Mouse (Mus musculus) forebrain, embryonic 12.5 days (tissue): ENCODE data around the gene Tomm70a. TPM values are rescaled to one million over a fixed set of nuclear protein-coding genes. Genes with fewer than 3 reads are reported as not detected.

Source experiments
- ATAC-seq: fragments of 200-750 bp; cut with Nextera tagmentation; 2 replicates; pipeline ENCODE4 v1.8.0; 2017; ENCODE audit warnings: moderate TSS enrichment; ENCODE audit not compliant: low FRiP score
- H3K27ac ChIP-seq: fragments of 300-500 bp; sonication (generic); 2 replicates; pipeline ENCODE4 v1.5.1; 2016; ENCODE audit warnings: mild to moderate bottlenecking
- H3K27me3 ChIP-seq: fragments of 300-500 bp; sonication (generic); 2 replicates; pipeline ENCODE4 v1.6.1; 2016; ENCODE audit warnings: mild to moderate bottlenecking
- H3K36me3 ChIP-seq: fragments of 300-500 bp; sonication (generic); replicated peaks from 2 replicates; pipeline ENCODE4 v1.6.1; 2016; ENCODE audit warnings: mild to moderate bottlenecking
- H3K4me1 ChIP-seq: fragments of 300-500 bp; sonication (generic); 2 replicates; pipeline ENCODE4 v1.6.1; 2016
- H3K4me2 ChIP-seq: fragments of 300-500 bp; sonication (generic); 2 replicates; pipeline ENCODE4 v1.6.1; 2016; ENCODE audit warnings: mild to moderate bottlenecking, moderate library complexity
- H3K4me3 ChIP-seq: fragments of 300-500 bp; sonication (generic); replicated peaks from 2 replicates; pipeline ENCODE4 v1.5.1; 2016; ENCODE audit warnings: mild to moderate bottlenecking
- H3K9ac ChIP-seq: fragments of 300-500 bp; sonication (generic); 2 replicates; pipeline ENCODE4 v1.6.1; 2016; ENCODE audit warnings: mild to moderate bottlenecking
- H3K9me3 ChIP-seq: fragments of 300-500 bp; sonication (generic); 2 replicates; pipeline ENCODE4 v1.6.1; 2016
- WGBS: fragments of 180-500 bp; shearing (Covaris S2); methylation state at CpG from one replicate; pipeline ENCODE4 v1.1.7; 2016; 5-methylcytosine and 5-hydroxymethylcytosine counted together
- polyA plus RNA-seq: library from polyadenylated mRNA; unstranded; fragments of >200 nt; fragmentation: Nextera tagmentation; extraction: Ambion mirVana; gene quantifications from 2 replicates; pipeline ENCODE4 v1.2.1, GENCODE M21; 2016

The Tomm70a gene
- polyA plus RNA-seq, 1 experiment from 2014 or later: 62.6 TPM

- Histone ChIP-seq H3K4me1 (no peaks in the 10 kb centered on the region), H3K27me3 (no peaks in the 10 kb centered on the region)
These were observed 54.8 kb downstream of the Tomm70a start for GRCm38 (mm10) chr16:57176276-57176675.

GRCm38 (mm10) chr16:57177254-57177653 lies 55.8 kb downstream of the Tomm70a start:
- Histone ChIP-seq H3K36me3 (peaks cover 21% of the 10 kb centered on the region), H3K4me3 (no peak overlapping the region), H3K27ac (no peak overlapping the region), H3K4me1 (no peaks in the 10 kb centered on the region), H3K27me3 (no peaks in the 10 kb centered on the region), H3K9me3 (no peaks in the 10 kb centered on the region), H3K9ac (no peak overlapping the region), H3K4me2 (no peak overlapping the region)
- 59% methylated on average over 2 of the region's 2 CpGs for WGBS
- ATAC-seq: no peak

More at GRCm38 (mm10) chr16:57176276-57176675, 54.8 kb downstream of the Tomm70a start:
- H3K4me2 ChIP-seq: no peak overlapping the region
- no peak overlapping the region for H3K4me3 ChIP-seq
- no peak for ATAC-seq
- no peak overlapping the region for H3K27ac ChIP-seq
- H3K36me3 ChIP-seq: peaks cover 14% of the 10 kb centered on the region
- no peaks in the 10 kb centered on the region for H3K9me3 ChIP-seq
- WGBS: 82% methylated on average over 7 of the region's 7 CpGs
- no peak overlapping the region for H3K9ac ChIP-seq

DNA sequence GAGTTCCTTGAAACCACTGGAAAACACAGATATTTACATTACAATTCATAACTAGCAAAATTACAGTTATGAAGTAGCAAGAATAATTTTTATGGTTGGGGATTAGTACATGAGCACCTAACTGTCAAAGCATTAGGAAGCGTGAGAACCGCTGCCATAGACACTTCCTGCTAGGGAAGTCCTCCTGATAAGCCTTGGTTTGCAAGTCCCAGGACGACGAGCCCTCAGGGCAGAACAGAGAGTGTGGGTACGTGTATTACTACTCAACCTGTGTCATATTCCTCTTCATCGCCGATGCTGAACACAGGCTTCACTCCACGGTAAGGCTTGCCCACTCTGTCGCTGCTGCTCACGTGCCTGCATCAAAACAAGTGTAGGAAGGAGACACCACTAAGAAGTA lies 56.2 kb downstream of the Tomm70a start:
- Histone ChIP-seq H3K4me2 (no peak overlapping the region), H3K9me3 (no peaks in the 10 kb centered on the region), H3K9ac (no peak overlapping the region), H3K4me1 (no peaks in the 10 kb centered on the region), H3K27ac (no peak overlapping the region), H3K27me3 (no peaks in the 10 kb centered on the region), H3K36me3 (peaks cover 21% of the 10 kb centered on the region), H3K4me3 (no peak overlapping the region)
- WGBS: 95% methylated on average over 10 of the region's 10 CpGs
- ATAC-seq: no peak

- no peak overlapping the region for H3K4me2 ChIP-seq
- H3K27me3 ChIP-seq: no peaks in the 10 kb centered on the region
- no peak for ATAC-seq
- H3K9me3 ChIP-seq: no peaks in the 10 kb centered on the region
- H3K4me3 ChIP-seq: no peak overlapping the region
- no peak overlapping the region for H3K9ac ChIP-seq
- H3K27ac ChIP-seq: no peak overlapping the region
- no peaks in the 10 kb centered on the region for H3K4me1 ChIP-seq
- WGBS: 85% methylated on average over 11 of the region's 11 CpGs
- peaks cover 41% of the 10 kb centered on the region for H3K36me3 ChIP-seq
These were observed 59.7 kb downstream of the Tomm70a start for GRCm38 (mm10) chr16:57181180-57181579.

- Histone ChIP-seq H3K4me1 (no peaks in the 10 kb centered on the region), H3K9me3 (no peaks in the 10 kb centered on the region), H3K4me2 (no peak overlapping the region), H3K27me3 (no peaks in the 10 kb centered on the region), H3K36me3 (peaks cover 38% of the 10 kb centered on the region), H3K9ac (no peak overlapping the region), H3K4me3 (no peak overlapping the region), H3K27ac (no peak overlapping the region)
- WGBS: 91% methylated on average over 5 of the region's 5 CpGs
- no peak for ATAC-seq
These were observed 60.5 kb downstream of the Tomm70a start for GRCm38 (mm10) chr16:57182037-57182436.

GRCm38 (mm10) chr16:57186618-57187017 lies 65.1 kb downstream of the Tomm70a start:
- no peak overlapping the region for H3K9ac ChIP-seq
- no peak overlapping the region for H3K27ac ChIP-seq
- no peaks in the 10 kb centered on the region for H3K4me1 ChIP-seq
- H3K4me2 ChIP-seq: no peak overlapping the region
- H3K4me3 ChIP-seq: no peak overlapping the region
- 92% methylated on average over 4 of the region's 4 CpGs for WGBS
- peaks cover 48% of the 10 kb centered on the region for H3K36me3 ChIP-seq
- no peaks in the 10 kb centered on the region for H3K9me3 ChIP-seq
- ATAC-seq: no peak
- H3K27me3 ChIP-seq: no peaks in the 10 kb centered on the region

GRCm38 (mm10) chr16:57189493-57189892 lies 68.0 kb downstream of the Tomm70a start:
- WGBS: 87% methylated on average over 2 of the region's 2 CpGs
- H3K4me3 ChIP-seq: no peak overlapping the region
- H3K9me3 ChIP-seq: no peaks in the 10 kb centered on the region
- H3K36me3 ChIP-seq: peaks cover 32% of the 10 kb centered on the region
- no peaks in the 10 kb centered on the region for H3K27me3 ChIP-seq
- H3K4me1 ChIP-seq: no peaks in the 10 kb centered on the region
- no peak overlapping the region for H3K4me2 ChIP-seq
- no peak for ATAC-seq
- H3K9ac ChIP-seq: no peak overlapping the region
- H3K27ac ChIP-seq: no peak overlapping the region

DNA sequence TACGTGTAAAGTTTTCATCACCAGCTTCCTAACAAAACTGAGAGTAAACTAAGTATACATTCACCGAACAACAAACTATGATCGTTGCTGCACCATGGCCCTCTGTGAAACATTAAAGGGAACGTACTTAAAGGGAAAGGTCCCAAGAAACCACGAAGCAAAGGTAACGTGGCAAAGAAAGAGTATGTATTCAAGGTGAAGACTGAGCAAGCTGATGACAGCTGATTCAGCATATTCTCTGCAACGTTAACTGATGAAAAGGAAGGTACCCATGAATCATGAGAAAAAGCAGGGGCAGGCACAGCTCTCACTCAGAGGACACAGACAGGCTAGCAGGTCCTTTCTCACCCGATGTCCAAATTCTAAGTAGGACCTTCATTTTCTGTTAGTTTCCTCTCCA lies 68.9 kb downstream of the Tomm70a start:
- no peak for ATAC-seq
- H3K4me3 ChIP-seq: no peak overlapping the region
- 94% methylated on average over 8 of the region's 8 CpGs for WGBS
- H3K9ac ChIP-seq: no peak overlapping the region
- H3K27ac ChIP-seq: no peak overlapping the region
- H3K9me3 ChIP-seq: no peaks in the 10 kb centered on the region
- H3K4me2 ChIP-seq: no peak overlapping the region
- H3K27me3 ChIP-seq: no peaks in the 10 kb centered on the region
- H3K36me3 ChIP-seq: peaks cover 32% of the 10 kb centered on the region
- H3K4me1 ChIP-seq: no peaks in the 10 kb centered on the region

GRCm38 (mm10) chr16:57191214-57191613 lies 69.7 kb downstream of the Tomm70a start:
- Histone ChIP-seq H3K4me2 (no peak overlapping the region), H3K4me3 (no peak overlapping the region), H3K27me3 (no peaks in the 10 kb centered on the region), H3K27ac (no peak overlapping the region), H3K4me1 (no peaks in the 10 kb centered on the region), H3K36me3 (peaks cover 27% of the 10 kb centered on the region), H3K9ac (no peak overlapping the region), H3K9me3 (no peaks in the 10 kb centered on the region)
- 89% methylated on average over 14 of the region's 14 CpGs for WGBS
- no peak for ATAC-seq

DNA sequence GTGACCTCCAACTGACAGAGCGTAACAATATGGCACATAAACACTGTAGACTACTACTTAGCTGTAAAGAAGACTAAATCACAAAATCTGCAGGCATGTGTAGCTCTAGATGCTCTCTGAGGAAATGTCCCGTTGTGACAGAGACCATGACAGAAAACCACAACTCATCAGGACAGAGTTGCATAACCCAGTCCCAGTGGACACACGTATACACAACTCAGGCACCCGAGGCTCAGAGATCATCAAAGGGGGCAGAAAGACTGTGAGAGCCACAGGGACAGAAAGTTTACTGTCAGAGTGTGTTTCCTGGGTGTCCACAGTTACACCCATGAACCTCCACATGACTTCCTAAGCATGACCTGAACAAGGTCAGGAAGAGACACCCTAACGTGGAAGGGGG lies 75.1 kb downstream of the Tomm70a start:
- no peaks in the 10 kb centered on the region for H3K27me3 ChIP-seq
- ATAC-seq: no peak
- no peaks in the 10 kb centered on the region for H3K4me1 ChIP-seq
- no peak overlapping the region for H3K27ac ChIP-seq
- WGBS: 88% methylated on average over 5 of the region's 5 CpGs
- no peak overlapping the region for H3K9ac ChIP-seq
- H3K4me2 ChIP-seq: no peak overlapping the region
- H3K4me3 ChIP-seq: no peak overlapping the region
- no peaks in the 10 kb centered on the region for H3K9me3 ChIP-seq
- peaks cover 20% of the 10 kb centered on the region for H3K36me3 ChIP-seq

DNA sequence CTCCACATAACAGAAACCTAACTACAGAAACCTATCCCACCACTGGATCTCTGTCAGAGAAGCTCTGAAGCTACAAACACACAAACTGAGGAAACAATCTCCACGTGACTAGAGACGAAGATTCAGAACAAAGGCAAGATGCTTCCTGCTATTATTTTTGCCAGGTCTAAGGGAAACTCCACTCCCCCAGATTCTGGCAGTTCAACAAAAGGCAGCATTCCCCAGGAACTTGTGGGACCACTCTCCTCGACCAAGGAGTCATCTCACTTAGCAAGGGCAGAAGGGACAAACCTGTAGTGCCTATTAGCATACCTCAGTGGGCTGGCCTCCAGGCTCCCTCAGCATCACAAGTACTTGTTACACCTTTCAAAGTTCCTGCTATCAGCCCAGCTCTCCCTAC lies 75.8 kb downstream of the Tomm70a start:
- H3K9me3 ChIP-seq: no peaks in the 10 kb centered on the region
- no peak overlapping the region for H3K4me3 ChIP-seq
- H3K27me3 ChIP-seq: no peaks in the 10 kb centered on the region
- no peak overlapping the region for H3K27ac ChIP-seq
- peaks cover 14% of the 10 kb centered on the region; the same call in 1 of the 2 replicates for H3K36me3 ChIP-seq
- ATAC-seq: no peak
- 77% methylated on average over 3 of the region's 3 CpGs for WGBS
- H3K9ac ChIP-seq: no peak overlapping the region
- no peak overlapping the region for H3K4me2 ChIP-seq
- H3K4me1 ChIP-seq: no peaks in the 10 kb centered on the region
